Mouse (Mus musculus) midbrain, embryonic 10.5 days (tissue): Measurements from ENCODE around the gene Smarcd3. TPM values are rescaled to one million over a fixed set of nuclear protein-coding genes. Genes with fewer than 3 reads are reported as not detected.
"Not testable (repeated sequence)": the region's sequence is repeated elsewhere in the genome, so short reads cannot be mapped to it uniquely, and the experiment has no call there.

Experiments
- DNase-seq: peaks from one replicate; pipeline ENCODE4 v3.0.0-alpha.2; 2017; ENCODE audit warnings: low spot score
- H3K27ac ChIP-seq: fragments of 300-500 bp; sonication (generic); replicated peaks from 2 replicates; pipeline ENCODE4 v1.5.1; 2016; ENCODE audit warnings: mild to moderate bottlenecking
- H3K27me3 ChIP-seq: fragments of 300-500 bp; sonication (generic); 2 replicates; pipeline ENCODE4 v1.6.1; 2016; ENCODE audit warnings: low read depth, mild to moderate bottlenecking; ENCODE audit not compliant: poor library complexity, severe bottlenecking
- H3K36me3 ChIP-seq: fragments of 300-500 bp; sonication (generic); 2 replicates; pipeline ENCODE4 v1.6.1; 2016; ENCODE audit warnings: mild to moderate bottlenecking, moderate library complexity
- H3K4me1 ChIP-seq: fragments of 300-500 bp; sonication (generic); 2 replicates; pipeline ENCODE4 v1.6.1; 2016
- H3K4me3 ChIP-seq: fragments of 300-500 bp; sonication (generic); 2 replicates; pipeline ENCODE4 v1.5.1; 2016; ENCODE audit warnings: mild to moderate bottlenecking, moderate library complexity
- H3K9me3 ChIP-seq: fragments of 300-500 bp; sonication (generic); replicated peaks from 2 replicates; pipeline ENCODE4 v1.6.1; 2016; ENCODE audit warnings: mild to moderate bottlenecking
- WGBS: fragments of 180-500 bp; shearing (Covaris S2); methylation state at CpG from one replicate; pipeline ENCODE4 v1.1.7; 2016; 5-methylcytosine and 5-hydroxymethylcytosine counted together
- microRNA counts: library from miRNA; unstranded; fragments of <30 nt; microRNA quantifications from one replicate; lab custom pipeline; 2017
- microRNA-seq: library from miRNA; unstranded; fragments of <30 nt; microRNA quantifications from one replicate; pipeline ENCODE4, GENCODE M21; 2017
- polyA plus RNA-seq: library from polyadenylated mRNA; unstranded; fragments of >200 nt; fragmentation: Nextera tagmentation; extraction: Ambion mirVana; gene quantifications from 2 replicates; pipeline ENCODE4 v1.2.1, GENCODE M21; 2016

Smarcd3 gene
- polyA plus RNA-seq, 1 experiment from 2014 or later: 32.4 TPM

DNA sequence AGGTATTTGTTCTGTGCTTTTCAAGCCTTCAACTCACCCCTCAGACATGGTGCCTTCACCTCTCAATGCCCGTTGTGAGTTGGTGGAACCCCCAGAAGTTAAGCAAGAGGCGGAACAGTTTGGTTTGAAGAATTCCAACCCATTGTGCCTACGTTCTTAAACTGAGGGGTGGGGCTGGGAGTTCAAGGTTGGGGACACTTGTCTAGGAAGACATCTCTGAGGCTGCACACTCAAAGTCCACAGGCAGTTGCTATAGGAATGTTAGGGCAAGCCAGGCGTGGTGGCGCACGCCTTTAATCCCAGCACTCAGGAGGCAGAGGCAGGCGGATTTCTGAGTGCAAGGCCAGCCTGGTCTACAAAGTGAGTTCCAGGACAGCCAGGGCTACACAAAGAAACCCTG is 68.9 kb downstream of the Smarcd3 start:
- H3K27ac ChIP-seq, DNase-seq, H3K9me3 ChIP-seq, H3K4me3 ChIP-seq, H3K36me3 ChIP-seq: not testable (repeated sequence)
- peaks cover 17% of the 10 kb centered on the region for H3K27me3 ChIP-seq
- WGBS: 91% methylated on average over 7 of the region's 7 CpGs
- H3K4me1 ChIP-seq: peaks cover 10% of the 10 kb centered on the region

DNA sequence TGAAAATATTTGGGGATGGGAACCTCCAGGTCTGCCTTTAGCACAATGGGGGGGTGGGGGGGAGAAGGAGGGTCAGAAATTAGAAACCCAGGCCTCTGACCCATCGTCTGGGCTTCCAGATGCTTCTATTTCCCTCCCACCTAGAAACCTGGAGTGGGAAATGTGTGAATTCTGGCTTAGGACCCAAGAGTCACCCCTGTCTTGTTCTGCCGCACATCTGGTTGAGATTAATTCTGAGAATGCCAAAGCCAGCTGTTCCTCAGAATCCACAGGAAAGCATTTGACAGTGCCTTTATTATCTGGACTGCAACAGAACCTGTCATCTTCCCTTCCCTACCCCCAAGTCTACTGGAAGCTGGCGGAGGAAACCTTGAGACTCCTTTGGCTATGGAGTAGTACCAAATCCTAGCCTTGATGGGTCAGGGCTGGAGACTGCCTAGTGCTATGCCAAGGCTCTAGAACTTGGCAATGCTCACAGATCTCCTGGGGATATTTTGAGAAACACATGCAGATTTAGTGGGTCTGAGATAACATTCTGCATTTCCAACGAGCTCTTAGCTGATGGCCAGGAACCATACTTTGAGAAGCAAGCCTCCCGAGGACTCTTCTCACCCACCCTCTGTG is 70.5 kb downstream of the Smarcd3 start:
- 83% methylated on average over 5 of the region's 5 CpGs for WGBS
- H3K9me3 ChIP-seq: no peaks in the 10 kb centered on the region
- peaks cover 12% of the 10 kb centered on the region for H3K4me1 ChIP-seq
- no peak overlapping the region for H3K27ac ChIP-seq
- H3K4me3 ChIP-seq: no peak overlapping the region
- H3K27me3 ChIP-seq: peaks cover 28% of the 10 kb centered on the region
- DNase-seq: no peak
- H3K36me3 ChIP-seq: no peaks in the 10 kb centered on the region

DNA sequence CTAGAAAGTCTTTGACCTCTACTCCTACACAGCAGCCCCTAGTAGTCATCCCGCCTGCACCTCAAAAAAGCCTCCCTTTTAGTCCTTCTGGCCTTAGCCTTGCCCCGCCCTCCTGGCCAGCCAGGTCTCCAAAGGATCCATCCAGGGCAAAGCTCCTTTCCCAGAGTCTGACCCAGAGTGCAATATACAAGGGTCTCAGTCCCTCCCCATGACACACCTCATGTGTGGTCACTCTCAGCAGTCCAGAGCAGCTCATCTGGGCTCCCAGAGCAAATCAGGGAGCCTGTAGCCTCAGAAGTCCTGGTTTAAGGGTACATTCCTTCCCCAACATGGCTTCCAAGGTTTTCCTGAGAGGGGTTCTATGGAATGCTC is 72.9 kb downstream of the Smarcd3 start:
- Histone ChIP-seq H3K27me3 (peaks cover 31% of the 10 kb centered on the region), H3K4me3 (no peak overlapping the region; the same call in 1 of the 2 replicates), H3K4me1 (peaks cover 12% of the 10 kb centered on the region), H3K9me3 (no peaks in the 10 kb centered on the region), H3K36me3 (no peaks in the 10 kb centered on the region), H3K27ac (0 out of 2 replicates have a peak overlapping the region, but pooled peaks have one; percentile 55)
- WGBS: 47% methylated on average over 2 of the region's 2 CpGs
- DNase-seq: no peak

GRCm38 (mm10) chr5:24550598-24551316 is 73.5 kb downstream of the Smarcd3 start:
- H3K4me1 ChIP-seq: peaks cover 12% of the 10 kb centered on the region
- peak overlapping the region; percentile 21; the same call in 1 of the 2 replicates for H3K4me3 ChIP-seq
- whole genome bisulfite sequencing: 35% methylated on average over 26 of the region's 26 CpGs
- H3K36me3 ChIP-seq: no peaks in the 10 kb centered on the region
- no peak for DNase-seq
- no peaks in the 10 kb centered on the region for H3K9me3 ChIP-seq
- peaks cover 31% of the 10 kb centered on the region for H3K27me3 ChIP-seq
- H3K27ac ChIP-seq: 0 out of 2 replicates have a peak overlapping the region, but pooled peaks have one; percentile 55

DNA sequence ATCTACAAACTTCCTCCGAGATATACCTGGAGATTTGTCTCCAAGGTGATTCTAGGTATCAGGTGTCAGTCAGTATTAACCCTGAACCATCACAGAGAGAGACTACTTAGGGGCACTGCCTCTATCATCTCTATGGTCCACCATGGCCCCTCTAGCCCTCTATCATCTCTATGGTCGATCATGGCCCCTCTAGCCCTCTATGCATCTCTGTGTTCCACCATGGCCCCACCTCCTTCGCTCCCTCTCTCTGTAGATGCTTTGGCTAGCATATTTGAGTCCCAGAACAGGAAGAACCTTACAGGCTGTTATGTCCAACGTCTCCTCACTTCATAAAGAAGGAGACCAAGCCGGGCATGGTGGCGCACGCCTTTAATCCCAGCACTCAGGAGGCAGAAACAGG is 81.6 kb downstream of the Smarcd3 start:
- H3K4me3 ChIP-seq: no peak overlapping the region
- 0 out of 2 replicates have a peak, but pooled peaks cover 9% of the 10 kb centered on the region for H3K27me3 ChIP-seq
- no peak overlapping the region for H3K27ac ChIP-seq
- no peak for DNase-seq
- no peaks in the 10 kb centered on the region for H3K9me3 ChIP-seq
- 80% methylated on average over 7 of the region's 7 CpGs for WGBS
- H3K4me1 ChIP-seq: peaks cover 16% of the 10 kb centered on the region; the same call in 1 of the 2 replicates
- no peaks in the 10 kb centered on the region for H3K36me3 ChIP-seq

DNA sequence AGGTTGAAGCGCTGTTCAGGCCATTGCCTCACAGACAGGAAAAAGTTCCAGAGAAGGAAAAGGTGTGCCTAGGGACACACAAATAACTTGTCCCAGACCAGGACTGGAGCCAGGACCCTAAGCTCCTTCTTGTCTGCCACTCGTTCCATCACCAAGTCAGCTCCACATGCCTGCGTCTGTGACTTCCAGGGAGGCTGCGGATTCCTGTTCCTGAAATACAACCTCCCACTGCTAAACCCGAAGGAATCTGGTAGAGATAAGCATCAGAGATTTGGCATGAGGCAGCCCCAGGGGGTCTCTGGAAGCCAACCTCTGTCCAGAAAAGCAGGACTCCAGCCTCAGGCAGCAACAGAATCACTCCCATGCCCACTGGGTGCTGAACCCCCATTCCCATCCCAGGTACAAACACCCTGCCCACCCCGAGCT is 83.1 kb downstream of the Smarcd3 start:
- WGBS: 49% methylated on average over 6 of the region's 6 CpGs
- DNase-seq: no peak
- 0 out of 2 replicates have a peak, but pooled peaks cover 6% of the 10 kb centered on the region for H3K27me3 ChIP-seq
- H3K36me3 ChIP-seq: no peaks in the 10 kb centered on the region
- no peak overlapping the region for H3K27ac ChIP-seq
- H3K4me3 ChIP-seq: no peak overlapping the region
- H3K4me1 ChIP-seq: peaks cover 20% of the 10 kb centered on the region; the same call in 1 of the 2 replicates
- no peaks in the 10 kb centered on the region for H3K9me3 ChIP-seq

MicroRNAs encoded within 50 kb of the gene (microRNA counts, 519-probe panel; counts per million panel counts)
- microRNA mmu-miR-671-3p (lab: Ali Mortazavi, UCI) (not detected), microRNA mmu-miR-671-5p (lab: Ali Mortazavi, UCI) (not detected)

Small RNA genes lying within 50 kb of the gene (microRNA-seq; reads per million reads assigned to microRNA genes)
- 621 reads per million, percentile 71 among the genes with 10 or more reads in this experiment for gene Mir671

Other genes with a start within 250 kb of the Smarcd3 start
- gene Atg9b, start 232.3 kb downstream of the Smarcd3 start, polyA plus RNA-seq: 0.31 and 0.72 TPM in 2 replicates
- gene Abcb8, start 230.7 kb downstream of the Smarcd3 start, polyA plus RNA-seq: 62.9 and 64.6 TPM in 2 replicates
- 0.19 and 0.31 TPM in 2 replicates for gene Asic3, start 211.0 kb downstream of the Smarcd3 start, polyA plus RNA-seq
- gene Cdk5, start 200.9 kb downstream of the Smarcd3 start, polyA plus RNA-seq: 49.0 and 61.6 TPM in 2 replicates
- 32.9 and 33.3 TPM in 2 replicates for gene Slc4a2, start 200.6 kb downstream of the Smarcd3 start, polyA plus RNA-seq
- gene Fastk, start 179.1 kb downstream of the Smarcd3 start, polyA plus RNA-seq: 107 and 113 TPM in 2 replicates
- gene Tmub1, start 176.6 kb downstream of the Smarcd3 start, polyA plus RNA-seq: 30.9 and 32.9 TPM in 2 replicates
- gene Agap3, start 172.2 kb downstream of the Smarcd3 start, polyA plus RNA-seq: 27.6 and 31.2 TPM in 2 replicates
- not detected in 2 replicates for gene Gbx1, start 97.2 kb downstream of the Smarcd3 start, polyA plus RNA-seq
- gene Asb10, start 83.4 kb downstream of the Smarcd3 start, polyA plus RNA-seq: 0.06 and 0.15 TPM in 2 replicates
- gene 4931409K22Rik, start 67.6 kb downstream of the Smarcd3 start, polyA plus RNA-seq: 0.05 TPM in 1 of 2 replicates, not detected in the other
- 160 and 170 TPM in 2 replicates for gene Abcf2, start 46.9 kb downstream of the Smarcd3 start, polyA plus RNA-seq
- 14.8 and 19.7 TPM in 2 replicates for gene Chpf2, start 37.7 kb downstream of the Smarcd3 start, polyA plus RNA-seq
- 27.2 and 29.3 TPM in 2 replicates for gene Nub1, start 61.1 kb upstream of the Smarcd3 start, polyA plus RNA-seq
- 13.9 and 15.2 TPM in 2 replicates for gene Wdr86, start 106.3 kb upstream of the Smarcd3 start, polyA plus RNA-seq
- 1.1 TPM in 1 of 2 replicates, not detected in the other for gene Crygn, start 133.6 kb upstream of the Smarcd3 start, polyA plus RNA-seq
- gene Rheb, start 218.2 kb upstream of the Smarcd3 start, polyA plus RNA-seq: 179 and 183 TPM in 2 replicates